Mouse (Mus musculus) heart, adult 8-10 months (tissue): ENCODE results near the gene Polr3h. TPM values are rescaled to one million over a fixed set of nuclear protein-coding genes. Genes with fewer than 3 reads are reported as not detected.

Source experiments
- DNase-seq: peaks from one replicate; pipeline ENCODE4 v3.0.0; 2022; ENCODE audit warnings: low spot score
- total RNA-seq, 4 experiments: library from RNA; stranded (reverse); gene quantifications; 2 replicates each; pipeline ENCODE4 v1.2.4; 2022

Polr3h gene
- total RNA-seq, 4 experiments from 2014 or later: 7.6 to 10.3 (median 9.6) TPM

- DNase-seq: no peak
Observed at GRCm38 (mm10) chr15:81949476-81950131, 23.6 kb upstream of the Polr3h start.

GRCm38 (mm10) chr15:81949076-81949475 is 23.0 kb upstream of the Polr3h start:
- DNase-seq: no peak

- DNase-seq: no peak
Observed at GRCm38 (mm10) chr15:81943176-81943749, 17.2 kb upstream of the Polr3h start.

GRCm38 (mm10) chr15:81941010-81941409 is 15.0 kb upstream of the Polr3h start:
- no peak for DNase-seq

- no peak for DNase-seq
Observed at GRCm38 (mm10) chr15:81940219-81940618, 14.2 kb upstream of the Polr3h start.

- no peak for DNase-seq
Observed at GRCm38 (mm10) chr15:81939774-81940173, 13.7 kb upstream of the Polr3h start.

- no peak for DNase-seq
Observed at GRCm38 (mm10) chr15:81939157-81939715, 13.2 kb upstream of the Polr3h start.

GRCm38 (mm10) chr15:81938246-81938645 is 12.2 kb upstream of the Polr3h start:
- no peak for DNase-seq

GRCm38 (mm10) chr15:81937098-81937972 is 11.3 kb upstream of the Polr3h start:
- peak; percentile 54 for DNase-seq

GRCm38 (mm10) chr15:81936679-81937078 is 10.6 kb upstream of the Polr3h start, which contains the start of gene Csdc2:
Csdc2 (plus strand) TSS chr15:81936759.
- DNase-seq: peak; percentile 40

- DNase-seq: no peak
Observed at GRCm38 (mm10) chr15:81935869-81936637, 10.0 kb upstream of the Polr3h start.

GRCm38 (mm10) chr15:81933986-81934385 is 7.9 kb upstream of the Polr3h start:
- DNase-seq: no peak

- no peak for DNase-seq
Observed at GRCm38 (mm10) chr15:81932951-81933470, 7.0 kb upstream of the Polr3h start.

GRCm38 (mm10) chr15:81928277-81928676 is 2.2 kb upstream of the Polr3h start:
- no peak for DNase-seq

- no peak for DNase-seq
Observed at GRCm38 (mm10) chr15:81927741-81928140, 1.7 kb upstream of the Polr3h start.

GRCm38 (mm10) chr15:81926446-81926822 is 394 bp upstream of the Polr3h start:
- DNase-seq: no peak

- no peak for DNase-seq
Observed at GRCm38 (mm10) chr15:81924933-81925332, 1.1 kb downstream of the Polr3h start.

- no peak for DNase-seq
Observed at GRCm38 (mm10) chr15:81921255-81921654, 4.8 kb downstream of the Polr3h start.

- no peak for DNase-seq
Observed at GRCm38 (mm10) chr15:81920546-81921217, 5.4 kb downstream of the Polr3h start.

GRCm38 (mm10) chr15:81919062-81919461 is 7.0 kb downstream of the Polr3h start:
- no peak for DNase-seq
